Mouse (Mus musculus) retina, postnatal 7 days (tissue): ENCODE results near the gene Pxylp1.
"Not testable (repeated sequence)": the region's sequence is repeated elsewhere in the genome, so short reads cannot be mapped to it uniquely, and the experiment has no call there.

Experiments used
- DNase-seq: peaks from one replicate; pipeline ENCODE4 v3.0.0-alpha.2; 2012; ENCODE audit warnings: low read depth, low spot score

Gene Pxylp1

DNA sequence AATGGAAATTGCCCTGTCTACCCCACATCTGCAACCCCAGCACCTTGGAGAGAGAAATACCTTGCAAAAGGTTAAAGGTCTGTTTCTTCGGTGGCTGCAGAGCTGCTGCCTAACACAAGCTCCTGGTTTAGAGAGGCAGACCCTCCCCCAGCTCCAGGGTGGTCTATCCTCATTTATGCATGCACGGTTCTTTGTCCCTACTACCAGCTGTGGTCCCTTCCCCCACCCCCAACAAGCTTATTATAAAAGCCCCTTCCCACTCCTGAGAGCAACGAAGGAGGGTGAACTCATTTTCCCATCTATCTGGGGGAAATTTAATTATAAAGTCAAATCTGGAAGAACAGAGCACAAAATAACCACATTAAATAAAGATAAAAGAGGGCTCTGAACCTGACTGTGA lies at the start of gene Pxylp1:
Gene Pxylp1, minus strand, starts transcription at position 124 of the 400 bp plus-strand sequence.
- DNase-seq = no peak

- no peak for DNase-seq
These were observed 46.4 kb upstream of the Pxylp1 start for GRCm38 (mm10) chr9:96938887-96939286.

- not testable (repeated sequence) for DNase-seq
These were observed 44.0 kb upstream of the Pxylp1 start for GRCm38 (mm10) chr9:96936427-96936826.

DNA sequence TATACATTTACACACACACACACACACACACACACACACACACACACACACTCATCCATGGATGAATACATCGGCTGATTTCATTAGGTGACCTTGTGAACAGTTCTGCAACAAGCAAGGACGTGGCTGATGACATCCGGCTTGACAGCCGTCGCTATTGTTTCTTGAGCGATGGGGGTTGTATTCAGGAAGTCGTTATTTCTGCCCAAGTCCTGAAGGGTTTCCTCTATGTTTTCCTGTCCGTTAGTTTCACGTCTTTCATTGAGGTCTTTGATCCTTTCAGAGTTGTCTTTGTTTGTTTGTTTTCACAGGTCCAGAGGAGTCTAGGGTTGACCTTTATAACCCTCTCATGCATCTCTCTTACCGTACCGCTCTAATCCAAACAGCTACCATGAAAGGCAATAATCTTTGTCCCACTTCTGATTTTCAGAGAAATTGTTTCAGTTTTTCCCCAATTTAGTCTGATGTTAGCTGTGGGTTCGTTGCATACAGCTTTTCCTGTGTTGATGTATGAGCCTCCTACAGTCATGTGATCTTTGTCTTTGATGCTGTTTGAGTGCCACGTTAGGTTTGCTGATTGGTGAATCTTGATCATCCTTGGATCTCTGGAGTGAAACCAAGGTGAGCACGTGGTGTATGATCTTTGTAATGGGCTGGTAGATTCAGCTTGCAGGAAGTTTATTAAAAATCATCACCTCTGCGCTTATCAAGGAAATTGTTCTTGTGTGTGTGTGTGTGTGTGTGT lies 43.3 kb upstream of the Pxylp1 start:
- no peak for DNase-seq

GRCm38 (mm10) chr9:96934816-96935215 lies 42.3 kb upstream of the Pxylp1 start:
- DNase-seq = no peak

GRCm38 (mm10) chr9:96932751-96933150 lies 40.3 kb upstream of the Pxylp1 start:
- DNase-seq = no peak

- no peak for DNase-seq
These were observed 31.3 kb upstream of the Pxylp1 start for GRCm38 (mm10) chr9:96923577-96924316.

DNA sequence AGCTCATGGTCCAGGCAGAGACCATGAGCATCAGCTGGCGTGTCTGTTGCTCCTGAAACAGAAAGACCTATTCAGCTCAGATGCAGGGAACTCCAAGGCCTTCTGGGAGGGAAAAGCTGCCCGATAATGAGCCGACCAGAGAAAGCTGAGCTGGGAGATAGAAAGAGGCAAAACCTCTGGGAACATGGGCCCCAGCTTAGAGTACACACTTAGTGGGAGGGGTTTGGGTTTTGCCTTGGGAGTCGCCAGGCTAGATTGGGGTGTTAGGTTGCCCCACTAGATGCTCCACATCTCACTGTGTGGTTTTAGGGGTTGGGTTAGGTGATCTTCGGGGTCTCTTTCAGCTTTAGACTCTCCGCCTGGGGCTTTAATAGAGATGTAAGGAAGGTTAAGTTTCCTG lies 30.6 kb upstream of the Pxylp1 start:
- DNase-seq = no peak

- DNase-seq = peak; percentile 92
These were observed 24.4 kb upstream of the Pxylp1 start for GRCm38 (mm10) chr9:96916620-96917538.

- no peak for DNase-seq
These were observed 23.6 kb upstream of the Pxylp1 start for GRCm38 (mm10) chr9:96916076-96916475.

DNA sequence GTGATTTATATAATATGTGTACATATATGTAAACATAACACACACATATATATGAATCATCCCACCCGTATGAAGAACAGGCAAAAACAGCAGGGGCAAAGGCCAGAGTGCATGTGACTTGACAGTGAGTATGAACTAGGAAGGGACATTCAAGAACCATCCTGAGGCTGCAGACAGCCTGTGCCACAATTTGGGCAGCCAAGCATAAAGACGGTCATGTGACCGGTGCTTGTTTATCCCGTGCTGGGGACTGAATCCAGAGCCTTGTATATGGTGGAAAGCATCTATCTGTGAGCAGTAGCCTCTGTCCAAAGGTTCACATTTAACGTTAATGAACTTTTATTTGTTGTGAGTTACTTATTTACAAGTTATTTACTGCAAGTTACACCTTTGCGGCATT lies 22.4 kb upstream of the Pxylp1 start:
- no peak for DNase-seq

DNA sequence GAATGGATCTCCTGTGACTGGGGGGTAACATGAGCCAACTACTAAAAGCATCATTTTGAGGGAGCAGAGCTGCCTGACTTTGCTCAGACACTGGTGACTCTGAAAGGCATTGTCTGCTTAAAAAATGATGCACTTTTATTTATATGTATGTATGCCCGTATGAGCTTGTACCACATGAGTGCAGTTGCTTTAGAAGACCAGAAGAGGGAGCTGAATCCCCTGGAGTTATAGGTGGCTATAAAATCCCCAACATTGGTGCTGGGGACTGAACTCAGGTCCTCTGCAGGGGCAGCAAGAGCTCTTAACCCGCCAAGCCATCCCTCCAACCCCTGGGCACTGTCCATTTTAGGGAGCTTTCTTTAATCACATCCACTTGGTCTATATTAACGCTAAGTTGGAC lies 21.5 kb upstream of the Pxylp1 start:
- DNase-seq = no peak

DNA sequence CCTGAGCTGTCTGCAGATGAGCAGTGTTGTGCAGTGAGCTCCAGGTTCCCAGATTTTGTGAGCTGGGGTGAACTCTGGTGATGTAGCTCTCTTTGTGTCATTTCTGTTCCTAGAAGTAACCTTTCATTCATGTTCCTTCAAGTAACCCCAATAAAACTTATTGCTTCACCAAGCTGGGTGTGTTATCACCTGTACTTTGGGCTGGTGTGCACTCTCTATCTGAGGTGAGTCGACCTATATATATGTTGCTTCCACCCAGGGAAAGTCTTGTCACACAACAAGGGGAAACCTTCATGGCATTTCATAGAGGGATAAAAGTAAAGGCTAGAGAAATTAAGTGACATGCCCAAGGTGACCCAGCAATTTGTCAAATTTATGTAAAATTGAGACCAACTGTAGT lies 17.0 kb upstream of the Pxylp1 start:
- DNase-seq = no peak

- no peak for DNase-seq
These were observed 16.3 kb upstream of the Pxylp1 start for GRCm38 (mm10) chr9:96908737-96909136.

DNA sequence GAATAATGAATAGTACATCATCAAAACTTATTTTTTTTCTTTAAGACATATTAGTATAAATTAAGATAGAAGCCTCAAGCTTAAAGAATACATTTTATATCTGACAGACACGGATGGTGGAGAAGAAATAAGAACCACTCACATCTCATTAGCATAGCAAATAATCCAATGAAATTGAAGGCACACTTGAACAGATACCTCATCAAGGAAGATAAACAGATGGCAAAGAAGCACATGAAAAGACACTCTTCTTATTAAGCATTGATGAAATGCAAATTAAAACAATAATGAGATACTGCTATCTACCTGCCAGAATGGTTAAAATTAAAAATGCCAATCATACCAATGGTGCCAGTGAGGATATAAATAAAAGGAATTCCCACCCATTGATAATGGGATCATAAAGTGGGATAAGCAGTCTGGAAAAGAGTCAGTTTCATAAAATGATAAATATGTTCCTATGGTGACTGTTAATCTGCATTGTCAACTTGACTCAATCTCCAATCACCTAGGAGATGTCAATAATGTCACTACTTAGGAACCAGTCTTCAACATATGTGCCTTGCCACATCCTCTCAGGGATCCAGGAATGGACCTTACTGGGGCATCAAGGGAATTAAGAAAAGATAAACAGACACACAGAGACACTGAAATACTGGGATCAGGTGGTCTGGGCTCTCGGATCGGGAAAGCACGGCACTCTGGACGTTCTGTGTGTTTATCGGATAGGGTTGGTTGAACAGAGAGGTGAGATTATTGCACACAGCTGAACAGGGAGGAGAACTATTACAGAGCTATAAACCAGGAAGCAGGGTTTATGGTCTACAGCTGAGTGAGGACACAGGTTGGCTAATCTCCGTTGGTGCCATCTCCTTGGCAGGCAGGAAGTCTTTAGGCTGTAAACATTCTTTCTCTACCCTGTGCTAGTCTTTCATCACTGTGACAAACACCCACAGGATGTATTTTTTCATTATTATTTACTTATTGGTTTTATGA lies 12.2 kb upstream of the Pxylp1 start:
- no peak for DNase-seq

DNA sequence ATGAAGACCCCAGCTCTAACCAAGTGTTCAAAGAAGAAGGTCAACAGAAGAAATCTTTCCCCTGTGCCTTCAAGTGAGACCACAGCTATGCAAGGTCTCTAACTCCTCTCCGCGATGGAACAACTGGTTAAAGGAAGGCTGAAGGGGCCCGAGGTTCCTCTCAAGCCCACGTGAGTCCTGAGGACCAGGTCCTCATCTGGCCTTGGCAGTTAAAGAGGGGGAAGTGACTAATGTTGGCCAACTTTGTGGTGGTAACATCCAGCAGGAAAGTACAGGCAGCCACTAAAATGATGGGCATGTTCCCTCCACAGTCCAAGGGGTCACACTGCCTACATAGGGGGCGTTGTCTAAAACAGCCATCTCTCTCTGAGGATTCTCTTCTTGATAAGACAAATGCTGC lies 7.2 kb upstream of the Pxylp1 start:
- no peak for DNase-seq

GRCm38 (mm10) chr9:96899004-96899403 lies 6.5 kb upstream of the Pxylp1 start:
- DNase-seq = no peak

- DNase-seq = no peak
These were observed 4.2 kb upstream of the Pxylp1 start for GRCm38 (mm10) chr9:96896690-96897089.

GRCm38 (mm10) chr9:96893582-96893981 lies 1.1 kb upstream of the Pxylp1 start:
- DNase-seq = no peak

DNA sequence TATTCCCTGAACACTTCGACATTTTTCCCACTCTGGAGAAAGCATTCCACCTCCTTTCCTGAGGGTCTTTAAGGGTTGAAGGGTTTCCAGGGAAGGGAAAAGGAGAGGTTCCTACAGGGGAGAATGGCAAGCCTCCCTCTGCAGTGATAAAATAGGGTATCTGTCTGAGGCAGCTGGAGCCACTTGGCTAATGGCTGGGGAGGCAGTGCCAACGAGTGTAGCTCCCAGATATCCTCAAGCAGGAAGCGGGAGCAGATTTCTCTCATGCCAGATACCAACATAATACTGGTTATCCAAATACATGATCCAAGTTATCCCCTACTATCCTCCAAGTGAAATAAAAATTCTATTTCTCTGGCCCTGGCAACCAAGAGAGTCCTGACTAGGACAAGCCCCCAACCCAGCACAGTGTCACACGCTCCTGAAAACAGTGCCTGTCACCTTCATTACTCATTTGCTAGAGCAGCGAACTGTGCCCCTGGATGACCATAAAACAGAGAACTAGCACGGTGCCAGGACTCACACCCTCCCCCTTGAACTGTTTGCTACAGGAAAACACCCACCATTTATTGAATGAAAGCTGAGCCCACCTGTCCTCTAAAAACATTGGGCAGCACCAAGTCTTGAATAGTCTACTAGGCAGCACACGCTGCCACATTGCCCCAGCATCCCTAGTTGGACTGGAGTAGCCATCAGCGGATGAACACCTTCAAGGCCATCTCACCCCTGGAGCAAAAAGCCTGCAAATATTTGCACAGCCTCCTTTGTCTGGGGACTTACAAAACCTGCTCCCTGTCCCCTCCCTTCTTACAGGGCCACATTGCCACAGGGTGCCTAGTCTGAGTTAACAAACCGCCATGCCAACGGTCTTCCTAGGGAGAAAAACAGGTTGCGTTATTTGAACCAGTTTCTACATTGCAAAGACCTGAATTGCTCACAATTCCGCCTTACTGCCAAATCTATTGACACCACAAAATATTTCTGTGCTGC lies 833 bp downstream of the Pxylp1 start:
- no peak for DNase-seq
